Mouse (Mus musculus) megakaryocyte, embryonic 14.5 days (primary cell): ENCODE measurements around the gene Tnip3. TPM values are rescaled to one million over a fixed set of nuclear protein-coding genes. Genes with fewer than 3 reads are reported as not detected.

Source experiments
- H3K27me3 ChIP-seq: replicated peaks from 2 replicates; pipeline ENCODE3; 2012; ENCODE audit warnings: inconsistent platforms
- H3K36me3 ChIP-seq: replicated peaks from 2 replicates; pipeline ENCODE3; 2012; ENCODE audit warnings: low read length, inconsistent platforms, mixed read lengths
- H3K4me1 ChIP-seq: 2 replicates; pipeline ENCODE4 v1.6.1; 2012; ENCODE audit warnings: inconsistent platforms
- H3K4me3 ChIP-seq: replicated peaks from 2 replicates; pipeline ENCODE3; 2012; ENCODE audit warnings: moderate library complexity, mild to moderate bottlenecking, inconsistent platforms
- H3K9me3 ChIP-seq: 2 replicates; pipeline ENCODE4 v1.6.1; 2012; ENCODE audit warnings: inconsistent platforms
- FLI1 ChIP-seq: IDR thresholded peaks from 2 replicates; pipeline ENCODE4 v1.6.1; 2012; ENCODE audit warnings: low read length, inconsistent platforms, mixed read lengths
- GATA1 ChIP-seq: IDR thresholded peaks from 3 replicates; pipeline ENCODE4 v1.6.1; 2012; ENCODE audit warnings: mixed read lengths, low read length, inconsistent platforms, borderline replicate concordance
- polyA plus RNA-seq: library from polyadenylated mRNA; stranded (reverse); fragments of >175 nt; gene quantifications from 2 replicates; pipeline ENCODE4 v1.2.3, GENCODE M21; 2012; ENCODE audit warnings: low replicate concordance; ENCODE audit not compliant: insufficient read depth

The Tnip3 gene
- polyA plus RNA-seq, 1 experiment, result 0.20 TPM

DNA sequence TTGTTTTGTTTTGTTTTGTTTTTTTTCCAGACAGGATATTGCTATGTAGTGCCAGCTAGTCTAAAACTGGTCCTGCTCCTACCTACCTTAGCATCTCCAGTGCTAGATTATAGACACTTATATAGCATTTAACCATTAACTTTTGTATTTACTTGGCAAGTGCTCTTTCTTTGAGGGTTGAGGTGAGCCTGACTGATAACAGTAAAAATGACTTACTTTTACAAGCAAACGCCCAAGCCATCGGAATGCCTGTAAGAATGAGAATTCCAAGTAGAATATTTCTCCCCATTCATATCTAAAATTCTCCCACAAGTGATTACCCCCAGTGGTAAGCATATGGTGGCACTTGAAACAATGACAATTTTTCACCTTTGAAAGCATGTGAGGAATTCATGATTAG, 105.5 kb downstream of the Tnip3 start:
- TF ChIP-seq FLI1 (no peak), GATA1 (no peak)
- peaks cover 10% of the 10 kb centered on the region for H3K9me3 ChIP-seq
- H3K27me3 ChIP-seq, result no peaks in the 10 kb centered on the region
- no peak overlapping the region for H3K4me3 ChIP-seq
- peaks cover 19% of the 10 kb centered on the region for H3K36me3 ChIP-seq
- peaks cover 31% of the 10 kb centered on the region for H3K4me1 ChIP-seq

DNA sequence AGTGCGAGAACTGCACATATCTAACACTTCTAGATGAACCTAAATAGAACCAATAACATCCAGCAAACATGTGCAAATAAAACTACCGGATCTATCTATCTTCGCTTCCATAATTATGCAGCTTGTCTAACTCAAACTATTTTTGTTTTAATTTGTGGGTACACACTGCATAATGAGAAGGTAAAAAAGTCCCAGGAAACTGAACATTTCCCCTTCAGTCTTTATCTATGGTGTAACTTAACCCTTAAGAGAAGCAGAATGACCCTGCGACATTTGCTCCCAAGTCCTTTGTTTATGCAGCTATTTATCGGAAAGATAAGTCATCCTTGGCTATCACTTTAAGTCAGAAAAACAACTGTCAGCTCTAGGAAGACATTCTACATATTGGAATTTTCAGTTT, 107.1 kb downstream of the Tnip3 start:
- no peak overlapping the region for H3K4me3 ChIP-seq
- TF ChIP-seq GATA1, result no peak
- TF ChIP-seq FLI1, result no peak
- no peaks in the 10 kb centered on the region for H3K27me3 ChIP-seq
- H3K36me3 ChIP-seq, result peaks cover 20% of the 10 kb centered on the region
- H3K4me1 ChIP-seq, result peaks cover 30% of the 10 kb centered on the region
- peaks cover 11% of the 10 kb centered on the region for H3K9me3 ChIP-seq

DNA sequence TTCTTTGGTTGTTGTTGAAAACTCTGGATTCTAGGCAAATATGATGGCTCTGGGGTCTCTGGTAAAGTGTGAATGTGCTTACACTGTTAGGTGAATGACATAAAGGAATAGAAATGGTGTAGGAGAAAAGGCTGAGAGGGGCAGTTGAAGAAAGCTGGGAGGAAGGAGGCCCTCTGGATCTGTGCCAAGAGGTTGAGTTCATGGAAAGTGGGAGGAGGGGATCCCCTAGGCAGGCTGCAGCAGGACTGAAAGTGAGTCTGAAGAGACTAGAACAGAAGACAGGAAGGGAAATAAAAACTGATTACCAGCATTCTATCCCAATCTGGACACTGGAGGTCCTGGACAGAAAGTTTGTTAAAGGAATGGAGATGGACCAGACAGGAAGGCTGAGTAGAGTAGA, 117.3 kb downstream of the Tnip3 start:
- no peaks in the 10 kb centered on the region for H3K27me3 ChIP-seq
- TF ChIP-seq FLI1 (no peak), GATA1 (no peak)
- peaks cover 13% of the 10 kb centered on the region for H3K36me3 ChIP-seq
- peaks cover 13% of the 10 kb centered on the region for H3K9me3 ChIP-seq
- H3K4me1 ChIP-seq, result peaks cover 17% of the 10 kb centered on the region
- no peak overlapping the region for H3K4me3 ChIP-seq

DNA sequence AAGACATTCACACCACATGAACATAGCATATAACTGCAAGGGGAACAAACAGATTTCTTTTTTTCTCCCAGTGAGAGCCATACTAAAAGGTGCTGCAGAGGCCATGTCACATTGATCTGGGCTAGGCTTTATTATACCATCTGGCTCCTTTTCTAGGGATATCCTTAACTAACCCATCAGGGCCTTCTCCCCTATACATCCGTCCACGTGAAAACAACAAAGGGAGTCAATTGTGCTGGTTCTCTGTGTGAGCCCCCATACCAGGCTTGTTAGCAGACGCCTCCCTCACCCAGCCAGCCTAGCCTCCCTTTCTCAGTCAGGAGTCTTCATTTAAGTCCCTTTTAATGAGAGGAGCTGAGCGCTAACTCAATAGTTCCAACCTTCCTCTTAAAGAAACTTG, 119.0 kb downstream of the Tnip3 start:
- no peak for TF ChIP-seq FLI1
- no peak for TF ChIP-seq GATA1
- Histone ChIP-seq H3K4me3 (no peak overlapping the region), H3K36me3 (peaks cover 5% of the 10 kb centered on the region), H3K4me1 (peaks cover 34% of the 10 kb centered on the region), H3K27me3 (no peaks in the 10 kb centered on the region), H3K9me3 (peaks cover 4% of the 10 kb centered on the region)

DNA sequence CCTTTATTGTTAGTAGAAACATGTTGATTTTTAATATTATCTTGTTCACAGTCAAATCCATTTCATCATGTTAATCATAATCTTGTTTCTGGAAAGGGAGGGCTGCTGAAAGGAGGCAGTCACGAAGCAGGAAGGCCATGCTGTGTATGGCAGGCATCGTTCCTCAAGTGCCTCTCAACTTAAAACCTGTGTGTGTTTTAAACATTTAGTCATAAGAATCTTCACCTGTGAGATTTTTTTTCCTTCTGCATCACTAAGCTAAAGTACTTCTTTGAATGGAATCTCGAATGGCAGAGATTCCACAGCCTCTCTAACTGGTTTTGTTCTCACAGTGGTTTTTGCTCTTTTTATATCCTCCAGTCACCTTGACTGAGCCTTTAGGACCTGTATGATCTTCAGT, 121.3 kb downstream of the Tnip3 start:
- H3K36me3 ChIP-seq, result no peaks in the 10 kb centered on the region
- H3K9me3 ChIP-seq, result no peaks in the 10 kb centered on the region
- peaks cover 39% of the 10 kb centered on the region for H3K4me1 ChIP-seq
- no peak overlapping the region for H3K4me3 ChIP-seq
- H3K27me3 ChIP-seq, result no peaks in the 10 kb centered on the region
- no peak for TF ChIP-seq GATA1
- no peak for TF ChIP-seq FLI1

DNA sequence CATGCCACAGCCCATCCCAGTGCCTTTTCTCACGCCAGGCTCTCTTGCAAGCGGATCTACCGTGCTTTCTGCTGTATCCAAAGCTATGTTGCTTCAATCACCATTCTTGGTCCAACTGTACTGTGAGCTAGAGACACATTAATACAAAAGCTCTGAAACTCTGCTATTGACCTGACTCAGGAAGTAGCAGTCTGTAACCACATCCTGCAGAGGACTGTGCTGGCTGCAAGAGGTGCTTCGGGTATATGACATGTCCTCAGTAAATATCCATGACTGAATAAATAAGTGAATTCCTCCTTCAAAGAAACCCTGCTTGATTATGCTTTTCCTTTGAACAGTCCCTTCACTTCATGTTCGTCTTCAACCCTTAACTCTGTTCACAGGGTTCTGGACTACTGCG, 122.6 kb downstream of the Tnip3 start:
- no peak overlapping the region for H3K4me3 ChIP-seq
- TF ChIP-seq FLI1 (no peak), GATA1 (no peak)
- no peaks in the 10 kb centered on the region for H3K9me3 ChIP-seq
- H3K27me3 ChIP-seq, result no peaks in the 10 kb centered on the region
- H3K4me1 ChIP-seq, result peaks cover 39% of the 10 kb centered on the region
- no peaks in the 10 kb centered on the region for H3K36me3 ChIP-seq

DNA sequence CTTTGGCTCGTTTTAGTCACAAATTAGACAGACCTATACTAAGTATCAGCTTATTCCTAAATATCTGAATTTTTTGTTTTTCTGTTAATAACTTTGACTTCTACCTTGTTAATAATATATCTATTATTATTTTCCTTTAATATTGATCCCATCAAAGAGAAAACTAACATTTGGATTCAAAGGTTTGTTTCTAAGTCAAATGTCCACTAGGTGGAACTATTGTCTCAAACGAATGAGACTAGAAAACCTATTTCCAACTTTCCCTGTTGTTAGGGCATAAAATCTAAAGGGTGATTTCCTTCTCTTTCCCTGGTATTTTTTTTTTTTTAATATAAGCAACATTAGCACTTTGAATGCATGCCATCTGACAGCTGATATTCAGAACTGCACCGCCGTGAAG, 126.3 kb downstream of the Tnip3 start:
- TF ChIP-seq FLI1 (no peak), GATA1 (no peak)
- Histone ChIP-seq H3K36me3 (no peaks in the 10 kb centered on the region), H3K9me3 (no peaks in the 10 kb centered on the region), H3K4me3 (no peak overlapping the region), H3K4me1 (peaks cover 37% of the 10 kb centered on the region), H3K27me3 (no peaks in the 10 kb centered on the region)

DNA sequence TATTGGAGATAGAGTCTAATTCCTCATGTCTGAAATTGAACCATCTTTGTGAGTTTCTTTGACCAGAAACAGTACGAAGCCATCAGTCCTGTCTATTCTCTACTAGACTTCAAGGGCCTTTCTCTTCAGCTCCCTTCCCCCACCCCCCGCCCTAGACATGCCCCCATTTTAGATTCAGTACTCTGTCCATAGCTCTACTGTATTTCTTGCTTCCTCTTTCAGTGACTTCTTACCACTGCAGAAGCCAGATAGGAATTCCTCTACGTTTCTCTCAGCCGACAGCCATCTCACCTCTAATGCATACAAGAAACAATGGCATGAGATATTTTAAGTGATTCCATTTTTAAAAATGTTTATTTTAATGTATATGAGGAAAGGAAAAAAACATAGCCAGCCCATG, 136.2 kb downstream of the Tnip3 start:
- TF ChIP-seq FLI1 (no peak), GATA1 (no peak)

DNA sequence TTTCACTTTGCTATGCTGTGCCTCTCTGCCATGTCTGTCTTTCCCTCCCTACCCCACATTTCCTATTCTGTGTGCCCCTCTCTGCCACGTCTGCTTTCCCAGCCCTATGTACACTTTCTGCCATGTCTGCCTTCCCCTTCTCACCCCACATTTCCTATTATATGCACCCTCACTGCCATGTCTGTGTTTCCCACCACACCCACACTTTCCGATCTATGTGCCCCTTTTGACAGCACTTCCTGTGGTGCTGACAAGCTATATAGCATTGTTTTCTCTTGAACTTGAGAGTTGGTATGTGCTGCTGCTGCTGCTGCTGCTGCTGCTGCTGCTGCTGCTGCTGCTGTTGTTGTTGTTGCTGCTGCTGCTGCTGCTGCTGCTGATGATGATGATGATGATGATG, 136.9 kb downstream of the Tnip3 start:
- peaks cover 39% of the 10 kb centered on the region for H3K4me1 ChIP-seq

More for the DNA sequence above, 136.2 kb downstream of the Tnip3 start:
- no peaks in the 10 kb centered on the region for H3K27me3 ChIP-seq
- no peak overlapping the region for H3K4me3 ChIP-seq
- no peaks in the 10 kb centered on the region for H3K9me3 ChIP-seq
- no peaks in the 10 kb centered on the region for H3K36me3 ChIP-seq
- H3K4me1 ChIP-seq, result peaks cover 38% of the 10 kb centered on the region

DNA sequence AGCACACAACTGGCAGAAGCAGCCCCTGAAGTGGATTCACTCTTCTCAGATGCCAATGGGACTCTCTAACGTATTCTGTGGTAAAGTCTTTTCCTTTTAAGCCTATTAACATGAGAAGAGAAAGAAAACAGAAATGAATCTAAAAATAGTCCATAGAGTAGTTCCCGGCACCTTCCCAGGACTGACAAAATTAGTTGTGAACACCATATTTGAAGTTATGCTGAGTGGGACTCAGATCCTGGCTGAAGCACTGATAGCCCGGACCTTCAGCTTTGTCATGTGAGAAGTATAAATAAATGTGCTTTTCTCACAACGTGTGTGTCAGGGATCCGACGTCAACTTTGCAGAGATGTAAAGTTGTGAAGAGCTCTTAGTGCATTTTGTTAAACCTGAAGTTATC, 138.9 kb downstream of the Tnip3 start:
- Histone ChIP-seq H3K27me3 (no peaks in the 10 kb centered on the region), H3K4me3 (no peak overlapping the region), H3K36me3 (no peaks in the 10 kb centered on the region), H3K4me1 (peaks cover 34% of the 10 kb centered on the region), H3K9me3 (no peaks in the 10 kb centered on the region)
- no peak for TF ChIP-seq FLI1
- TF ChIP-seq GATA1, result no peak

More for the DNA sequence above, 136.9 kb downstream of the Tnip3 start:
- Histone ChIP-seq H3K9me3 (no peaks in the 10 kb centered on the region), H3K36me3 (no peaks in the 10 kb centered on the region), H3K4me3 (peak overlapping the region; percentile 88), H3K27me3 (no peaks in the 10 kb centered on the region)
- no peak for TF ChIP-seq FLI1
- TF ChIP-seq GATA1, result no peak

DNA sequence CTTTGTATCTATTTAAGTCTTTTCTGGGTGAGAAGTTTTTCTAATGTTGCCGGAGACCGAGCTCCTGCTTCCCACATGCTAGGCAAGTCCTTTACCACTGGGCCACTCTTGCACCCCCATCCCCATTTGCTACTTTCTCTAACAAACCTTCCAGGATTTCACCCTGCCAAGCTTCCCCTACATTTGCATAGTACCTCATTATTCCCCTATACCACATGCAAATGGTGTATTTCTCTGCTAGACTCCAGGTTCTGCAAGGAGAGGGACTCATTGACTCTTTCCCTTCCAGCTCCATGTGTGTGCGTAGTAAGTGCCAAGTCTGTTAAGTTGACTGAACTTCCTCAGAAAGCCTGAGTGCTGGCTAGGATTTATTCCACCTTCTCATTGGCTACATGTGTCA, 141.2 kb downstream of the Tnip3 start:
- H3K36me3 ChIP-seq, result no peaks in the 10 kb centered on the region
- no peak for TF ChIP-seq GATA1
- TF ChIP-seq FLI1, result no peak
- H3K4me3 ChIP-seq, result no peak overlapping the region

More for the DNA sequence above, 141.2 kb downstream of the Tnip3 start:
- H3K27me3 ChIP-seq, result peaks cover 8% of the 10 kb centered on the region
- peaks cover 34% of the 10 kb centered on the region for H3K4me1 ChIP-seq
- no peaks in the 10 kb centered on the region for H3K9me3 ChIP-seq
